Mouse (Mus musculus): Measurements from ENCODE around the gene Fbxl22. TPM values are rescaled to one million over a fixed set of nuclear protein-coding genes. Genes with fewer than 3 reads are reported as not detected.

Gene Fbxl22
- 1.8 and 2.4 TPM in 2 replicates for total RNA-seq (2023)

GRCm38 (mm10) chr9:66514256-66514770 is at the start of gene Fbxl22:
TSS of gene Fbxl22 (minus strand) at chr9:66514593.

Other genes with a start within 250 kb of the Fbxl22 start
- 79.0 and 110 TPM in 2 replicates for gene Herc1, start 164.1 kb downstream of the Fbxl22 start, total RNA-seq (2023)
- 95.5 and 97.8 TPM in 2 replicates for gene Usp3, start 78.5 kb upstream of the Fbxl22 start, total RNA-seq (2023)
- gene Car12, start 199.1 kb upstream of the Fbxl22 start, total RNA-seq (2023) = not detected in 2 replicates

All from neutrophil, adult 65 days (primary cell).